Comparison of ENCODE assay signal across 19 mouse cellular contexts in the genomic region with DNA sequence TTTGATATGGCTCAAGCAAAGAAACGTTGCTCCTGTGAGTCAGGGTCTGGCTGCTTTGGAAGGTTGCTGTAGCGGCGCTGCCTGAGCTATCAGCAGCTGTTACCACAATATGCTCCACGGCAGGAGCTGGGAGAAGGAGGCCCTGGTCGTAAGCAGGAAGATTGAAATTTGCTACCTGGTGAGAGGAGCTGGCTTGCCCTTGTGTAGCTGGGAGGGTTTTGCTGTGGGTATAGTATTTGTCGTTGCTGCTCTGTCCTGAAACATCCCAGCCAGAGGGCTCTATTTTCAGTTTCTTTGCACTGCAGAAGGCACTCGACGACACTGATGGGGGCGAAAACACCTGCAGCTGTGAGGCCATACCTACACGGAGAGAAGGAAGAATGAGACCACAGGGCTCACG. TPM values are rescaled to one million over a fixed set of nuclear protein-coding genes. Genes with fewer than 3 reads are reported as not detected.
DNase-seq lines count a peak whose midpoint lies in the region; ATAC-seq and TF ChIP-seq lines count a peak whose summit lies in the region.
"Had no signal": no experiment of that assay in that cellular context is flagged by ENCODE, and none has a peak within 500 bp of the region (broad histone marks: within the 10 kb centered on the region; RNA-seq: fewer than 3 reads in every experiment).

No protein-coding gene starts in this region.

- no peaks in the 10 kb centered on the region for H3K9me3 ChIP-seq in midbrain, embryonic 14.5 days (ENCODE audit: control insufficient read depth, low read length)
- H3K9me3 ChIP-seq: limb, embryonic 12.5 days had no signal

- TF ChIP-seq CTCF in spleen, adult 2 months (IDR thresholded peaks at IDR 0.05; ENCODE audit: extremely low read depth, insufficient read depth, insufficient read length, insufficient replicate concordance) = no peak

- peak; percentile 29; the same call in 1 of the 2 replicates for ATAC-seq in frontal cortex, adult (ENCODE audit: low TSS enrichment)
- ATAC-seq in midbrain, embryonic 14.5 days (ENCODE audit: low FRiP score, low TSS enrichment) = no peak

- no peak for TF ChIP-seq POLR2A in spleen, adult 2 months (IDR thresholded peaks at IDR 0.05; ENCODE audit: low read depth, low read length)

- WGBS in spleen, adult 2 months = 37% methylated on average over 11 of the region's 11 CpGs
- WGBS in midbrain, embryonic 14.5 days = 91% methylated on average over 11 of the region's 11 CpGs

- H3K4me2 ChIP-seq in midbrain, embryonic 14.5 days (ENCODE audit: low read length) = no peak overlapping the region
- H3K4me2 ChIP-seq: limb, embryonic 12.5 days had no signal

- peaks cover 43% of the 10 kb centered on the region for H3K4me1 ChIP-seq in spleen, adult 2 months (ENCODE audit: control insufficient read depth, insufficient read depth, insufficient read length)
- no peaks in the 10 kb centered on the region for H3K4me1 ChIP-seq in midbrain, embryonic 14.5 days (ENCODE audit: control insufficient read depth, insufficient read depth, low read length)

- no peak overlapping the region for H3K4me3 ChIP-seq in spleen, adult 2 months (ENCODE audit: extremely low read depth, insufficient read depth, insufficient read length)
- H3K4me3 ChIP-seq in midbrain, embryonic 14.5 days (replicated peaks; ENCODE audit: low read depth, low read length) = no peak overlapping the region
- H3K4me3 ChIP-seq: heart, adult 2 months; limb, embryonic 12.5 days had no signal

- DNase-seq in frontal cortex, postnatal 10 days (ENCODE audit: low spot score in 2 of 2) = no peak
- no peak for DNase-seq in spleen, adult 2 months (ENCODE audit: low read depth in 1 of 2, low spot score in 2 of 2)
- no peak for DNase-seq in spleen, postnatal 4 days (ENCODE audit: low spot score in 2 of 2)
- DNase-seq in layer of hippocampus, postnatal 36 days = peak; percentile 22 to 40
- peak; percentile 64 for DNase-seq in thymus, postnatal 4 days
- no peak for DNase-seq in midbrain, embryonic 14.5 days
- DNase-seq in embryo, embryonic 11 days = no peak
- DNase-seq: heart, adult 2 months; kidney, adult 8-10 months; lung, postnatal 36 days had no signal

- no peak overlapping the region for H3K9ac ChIP-seq in midbrain, embryonic 14.5 days (replicated peaks; ENCODE audit: low read length)
- H3K9ac ChIP-seq: limb, embryonic 12.5 days had no signal

- H3K27me3 ChIP-seq in spleen, adult 2 months (ENCODE audit: control insufficient read depth, insufficient read depth, low read length) = no peaks in the 10 kb centered on the region
- no peaks in the 10 kb centered on the region for H3K27me3 ChIP-seq in midbrain, embryonic 14.5 days (ENCODE audit: control insufficient read depth, insufficient read depth, low read length)
- H3K27me3 ChIP-seq: limb, embryonic 12.5 days had no signal

- peak overlapping the region; percentile 29; the same call in 1 of the 2 replicates for H3K27ac ChIP-seq in spleen, adult 2 months (ENCODE audit: insufficient read depth, low read length)
- H3K27ac ChIP-seq in midbrain, embryonic 14.5 days (replicated peaks; ENCODE audit: low read depth, low read length) = no peak overlapping the region
- H3K27ac ChIP-seq: heart, adult 2 months; limb, embryonic 12.5 days had no signal

- H3K36me3 ChIP-seq in spleen, adult 2 months (ENCODE audit: control insufficient read depth, insufficient read depth, low read length) = peaks cover 6% of the 10 kb centered on the region
- peaks cover 18% of the 10 kb centered on the region for H3K36me3 ChIP-seq in midbrain, embryonic 14.5 days (ENCODE audit: control insufficient read depth, insufficient read depth, low read length)

RNA-seq across cellular contexts. Expression of a gene that starts 13.4 kb away (rescaled TPM):
- polyA plus RNA-seq in spleen, adult 2 months (2012; rRNA removed) = 72.4 and 84.4 TPM in 2 replicates
- 100 to 1,000 TPM; 122 to 138 TPM for total RNA-seq in layer of hippocampus, postnatal 36 days (2021)
- polyA plus RNA-seq in midbrain, embryonic 14.5 days (2014; fragmentation: Nextera tagmentation; extraction: Ambion mirVana) = 18.9 and 22.1 TPM in 2 replicates

RNA-seq across cellular contexts. Expression of a gene that starts 31.3 kb away (rescaled TPM):
- 16.2 and 18.8 TPM in 2 replicates for polyA plus RNA-seq in spleen, adult 2 months (2012; rRNA removed)
- 10 to 100 TPM in 1 of 2 experiments, 1 to 10 TPM in 1; 5.9 to 14.0 TPM for total RNA-seq in layer of hippocampus, postnatal 36 days (2021)
- polyA plus RNA-seq in midbrain, embryonic 14.5 days (2014; fragmentation: Nextera tagmentation; extraction: Ambion mirVana) = 23.0 and 29.2 TPM in 2 replicates

RNA-seq across cellular contexts. Expression of a gene that starts 31.4 kb away (rescaled TPM):
- polyA plus RNA-seq in spleen, adult 2 months (2012; rRNA removed) = 14.5 and 14.7 TPM in 2 replicates
- total RNA-seq in layer of hippocampus, postnatal 36 days (2021) = 10 to 100 TPM; 11.7 to 12.8 TPM
- polyA plus RNA-seq in midbrain, embryonic 14.5 days (2014; fragmentation: Nextera tagmentation; extraction: Ambion mirVana) = 20.1 and 25.4 TPM in 2 replicates

RNA-seq across cellular contexts. Expression of a gene that starts 31.4 kb away (rescaled TPM):
- polyA plus RNA-seq in spleen, adult 2 months (2012; rRNA removed) = 0.40 and 0.66 TPM in 2 replicates
- under 1 TPM; 0.25 to 0.58 TPM for total RNA-seq in layer of hippocampus, postnatal 36 days (2021)
- polyA plus RNA-seq in midbrain, embryonic 14.5 days (2014; fragmentation: Nextera tagmentation; extraction: Ambion mirVana) = 0.18 TPM in 1 of 2 replicates, not detected in the other
- total RNA-seq: neutrophil, adult 5-6 weeks had no signal
- polyA plus RNA-seq: heart, adult 2 months had no signal

RNA-seq across cellular contexts. Expression of a gene that starts 38.8 kb away (rescaled TPM):
- not detected in 2 replicates for polyA plus RNA-seq in spleen, adult 2 months (2012; rRNA removed)
- not detected for total RNA-seq in layer of hippocampus, postnatal 36 days (2021)
- polyA plus RNA-seq in midbrain, embryonic 14.5 days (2014; fragmentation: Nextera tagmentation; extraction: Ambion mirVana) = not detected in 2 replicates
- total RNA-seq: heart, adult 2 months; MEL; midbrain, postnatal 0 days; neutrophil, adult 5-6 weeks had no signal
- polyA plus RNA-seq: frontal cortex, adult 2 months; heart, adult 2 months; hindbrain, embryonic 11.5 days; limb, embryonic 12.5 days; liver, embryonic 16.5 days; midbrain, postnatal 0 days; testis, adult 2 months had no signal

Comparison
In these comparisons a context has a peak if more than half of its experiments do, and no peak if none do; other contexts are left out.
1. DNase-seq: peak in layer of hippocampus, postnatal 36 days (2 of 2) and thymus, postnatal 4 days (single experiment); none in frontal cortex, postnatal 10 days (0 of 2), spleen, adult 2 months (0 of 2), spleen, postnatal 4 days (0 of 2), midbrain, embryonic 14.5 days (single experiment) and embryo, embryonic 11 days (single experiment).